Mouse (Mus musculus) intestine, embryonic 15.5 days (tissue): Measurements from ENCODE around the gene Rabgef1. TPM values are rescaled to one million over a fixed set of nuclear protein-coding genes. Genes with fewer than 3 reads are reported as not detected.
A peak's percentile ranks its signal among the peaks of the same experiment; 100 is the strongest.
"Not testable (repeated sequence)": the region's sequence is repeated elsewhere in the genome, so short reads cannot be mapped to it uniquely, and the experiment has no call there.

Experiments used
- ATAC-seq: fragments of 200-750 bp; cut with Nextera tagmentation; 2 replicates; pipeline ENCODE4 v1.8.0; 2017; ENCODE audit warnings: moderate TSS enrichment, moderate library complexity
- H3K27ac ChIP-seq: fragments of 300-500 bp; sonication (generic); 2 replicates; pipeline ENCODE4 v1.5.1; 2015; ENCODE audit warnings: mild to moderate bottlenecking, inconsistent platforms
- H3K27me3 ChIP-seq: fragments of 300-500 bp; sonication (generic); replicated peaks from 2 replicates; pipeline ENCODE4 v1.6.1; 2015; ENCODE audit warnings: inconsistent platforms
- H3K36me3 ChIP-seq: fragments of 300-500 bp; sonication (generic); 2 replicates; pipeline ENCODE4 v1.6.1; 2015; ENCODE audit warnings: inconsistent platforms
- H3K4me1 ChIP-seq: fragments of 300-500 bp; sonication (generic); replicated peaks from 2 replicates; pipeline ENCODE4 v1.6.1; 2015; ENCODE audit warnings: inconsistent platforms
- H3K4me2 ChIP-seq: fragments of 300-500 bp; sonication (generic); replicated peaks from 2 replicates; pipeline ENCODE4 v1.6.1; 2015; ENCODE audit warnings: mild to moderate bottlenecking, inconsistent platforms
- H3K4me3 ChIP-seq: fragments of 300-500 bp; sonication (generic); replicated peaks from 2 replicates; pipeline ENCODE4 v1.5.1; 2015; ENCODE audit warnings: inconsistent platforms
- H3K9ac ChIP-seq: fragments of 300-500 bp; sonication (generic); 2 replicates; pipeline ENCODE4 v1.6.1; 2015; ENCODE audit warnings: inconsistent platforms
- H3K9me3 ChIP-seq: fragments of 300-500 bp; sonication (generic); 2 replicates; pipeline ENCODE4 v1.6.1; 2016; ENCODE audit warnings: inconsistent platforms
- WGBS: fragments of 180-500 bp; shearing (Covaris S2); methylation state at CpG from one replicate; pipeline ENCODE4 v1.1.7; 2015; 5-methylcytosine and 5-hydroxymethylcytosine counted together
- polyA plus RNA-seq: library from polyadenylated mRNA; unstranded; fragments of >200 nt; fragmentation: Nextera tagmentation; extraction: Ambion mirVana; gene quantifications from 2 replicates; pipeline ENCODE4 v1.2.1, GENCODE M21; 2015

The Rabgef1 gene
- polyA plus RNA-seq, 1 experiment from 2014 or later = 26.8 TPM

DNA sequence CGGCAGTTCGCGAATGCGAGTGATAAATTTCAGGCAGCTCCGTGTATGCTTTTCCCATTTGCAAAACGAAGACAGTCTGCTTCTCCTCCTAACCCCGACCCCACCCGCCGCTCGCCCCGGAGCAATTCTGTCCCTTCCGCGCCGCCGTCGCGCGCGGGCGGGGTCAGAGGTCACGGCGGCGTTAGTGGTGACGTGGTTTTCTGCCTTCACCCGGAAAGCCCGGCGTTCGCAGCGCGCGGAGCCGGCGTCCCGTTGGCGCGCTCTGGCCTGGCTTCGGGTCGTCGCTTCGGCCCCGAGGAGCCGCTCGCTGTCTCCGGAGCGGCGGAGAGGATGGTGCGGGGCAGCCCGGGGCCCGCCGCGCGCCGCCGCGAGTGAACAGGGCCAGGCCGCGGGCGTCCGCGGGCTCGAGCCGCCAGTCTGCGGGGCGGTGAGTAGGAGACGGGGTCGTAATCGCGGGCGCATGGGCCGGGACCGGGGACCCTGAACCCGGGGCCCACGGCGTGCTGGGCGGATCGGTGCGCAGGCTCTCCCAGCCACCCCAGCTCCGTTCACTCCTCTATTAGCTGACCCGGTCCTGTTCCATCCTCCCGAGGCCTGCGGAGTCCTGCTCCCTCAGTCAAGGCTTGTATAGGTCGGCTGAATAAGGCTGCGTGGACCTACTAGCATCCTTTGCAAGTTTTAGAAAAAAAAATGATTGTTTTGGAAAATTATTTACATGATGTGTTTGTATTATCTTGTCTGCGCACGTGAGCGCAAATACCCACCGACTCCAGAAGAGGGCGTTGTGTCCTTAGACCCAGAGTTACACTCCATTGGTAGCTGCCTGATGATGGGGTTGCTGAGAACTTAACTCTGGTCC, 50.8 kb downstream of the Rabgef1 start:
- peak overlapping the region; percentile 70 for H3K4me2 ChIP-seq

DNA sequence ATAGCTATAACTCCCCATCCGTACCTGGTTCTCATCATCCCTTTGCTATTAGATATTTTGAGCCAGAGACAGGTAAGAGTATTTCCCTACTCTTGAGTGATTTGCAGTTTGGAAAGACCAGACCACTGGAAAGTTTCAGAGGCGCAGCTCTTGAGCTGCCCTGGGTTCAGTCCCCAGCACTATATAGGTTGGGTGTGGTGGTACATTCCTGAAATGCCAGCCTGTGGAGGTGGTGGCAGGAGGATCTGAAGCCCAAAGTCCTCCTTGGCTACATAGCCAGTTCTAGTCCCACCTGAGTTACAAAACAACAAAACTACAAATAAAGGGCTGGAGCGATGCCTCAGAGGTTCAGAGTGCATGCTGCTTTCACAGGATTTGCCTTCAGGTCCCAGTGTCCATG, 55.2 kb downstream of the Rabgef1 start:
- H3K9ac ChIP-seq = no peak overlapping the region
- WGBS = 83% methylated on average over 3 of the region's 3 CpGs
- H3K4me1 ChIP-seq = peaks cover 17% of the 10 kb centered on the region
- H3K4me2 ChIP-seq = no peak overlapping the region
- ATAC-seq = no peak
- H3K36me3 ChIP-seq = peaks cover 10% of the 10 kb centered on the region
- no peaks in the 10 kb centered on the region for H3K9me3 ChIP-seq
- no peaks in the 10 kb centered on the region for H3K27me3 ChIP-seq
- H3K4me3 ChIP-seq = no peak overlapping the region
- no peak overlapping the region for H3K27ac ChIP-seq

More for the DNA sequence above, 50.8 kb downstream of the Rabgef1 start:
- Histone ChIP-seq H3K36me3 (no peaks in the 10 kb centered on the region), H3K4me1 (peaks cover 15% of the 10 kb centered on the region), H3K4me3 (peak overlapping the region; percentile 100), H3K27ac (peak overlapping the region; percentile 81), H3K9me3 (no peaks in the 10 kb centered on the region), H3K9ac (peak overlapping the region; percentile 94), H3K27me3 (no peaks in the 10 kb centered on the region)
- ATAC-seq = peak; percentile 88
- WGBS = under 1% methylated on average over 77 of the region's 88 CpGs

DNA sequence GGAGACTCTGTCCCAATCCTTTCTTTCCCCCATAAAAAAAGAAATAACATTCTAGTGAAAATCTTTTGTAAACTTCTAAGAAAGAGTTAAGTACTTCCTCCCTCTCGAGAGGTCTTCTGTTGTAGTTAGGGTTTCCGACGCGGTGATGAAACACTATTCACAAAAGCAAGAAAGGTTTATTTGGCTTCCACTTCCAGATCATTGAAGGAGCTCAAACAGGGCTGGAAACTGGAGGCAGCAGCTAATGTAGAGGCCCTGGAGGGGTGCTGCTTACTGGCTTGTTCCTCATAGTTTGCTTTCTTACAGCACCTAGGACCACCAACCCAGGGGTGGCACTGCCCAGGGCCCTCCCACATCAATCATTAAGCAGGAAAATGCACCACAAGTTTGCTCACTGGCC, 56.5 kb downstream of the Rabgef1 start:
- WGBS = 50% methylated on average over 4 of the region's 4 CpGs

DNA sequence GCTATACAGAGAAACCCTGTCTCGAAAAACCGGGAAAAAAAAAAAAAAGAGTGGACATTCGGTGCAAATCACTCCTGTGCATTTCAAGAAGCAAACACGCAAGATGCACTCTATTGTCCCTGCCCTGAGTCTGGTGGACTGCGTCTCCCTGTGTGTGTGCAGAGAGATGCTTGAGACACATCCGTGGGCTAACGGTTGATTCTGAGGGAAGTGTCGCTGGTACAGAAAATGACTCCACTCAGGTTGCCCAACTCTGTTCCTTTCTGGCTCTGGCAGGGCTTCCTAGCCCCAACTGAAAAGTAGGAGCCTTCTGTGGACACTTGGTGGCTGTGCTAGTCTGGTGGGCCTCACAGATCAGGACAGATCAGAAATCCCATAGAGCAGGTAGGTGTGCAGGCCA, 64.7 kb downstream of the Rabgef1 start:
- Histone ChIP-seq H3K36me3 (peaks cover 81% of the 10 kb centered on the region), H3K9ac (no peak overlapping the region), H3K4me1 (no peaks in the 10 kb centered on the region), H3K27me3 (no peaks in the 10 kb centered on the region), H3K4me2 (no peak overlapping the region), H3K27ac (no peak overlapping the region), H3K4me3 (no peak overlapping the region), H3K9me3 (no peaks in the 10 kb centered on the region)
- ATAC-seq = no peak
- WGBS = 92% methylated on average over 8 of the region's 8 CpGs

More for the DNA sequence above, 56.5 kb downstream of the Rabgef1 start:
- no peaks in the 10 kb centered on the region for H3K27me3 ChIP-seq
- ATAC-seq = no peak
- peaks cover 22% of the 10 kb centered on the region for H3K36me3 ChIP-seq
- no peak overlapping the region for H3K27ac ChIP-seq
- H3K9ac ChIP-seq = no peak overlapping the region
- no peak overlapping the region for H3K4me2 ChIP-seq
- no peak overlapping the region for H3K4me3 ChIP-seq
- H3K4me1 ChIP-seq = peaks cover 16% of the 10 kb centered on the region
- H3K9me3 ChIP-seq = no peaks in the 10 kb centered on the region

DNA sequence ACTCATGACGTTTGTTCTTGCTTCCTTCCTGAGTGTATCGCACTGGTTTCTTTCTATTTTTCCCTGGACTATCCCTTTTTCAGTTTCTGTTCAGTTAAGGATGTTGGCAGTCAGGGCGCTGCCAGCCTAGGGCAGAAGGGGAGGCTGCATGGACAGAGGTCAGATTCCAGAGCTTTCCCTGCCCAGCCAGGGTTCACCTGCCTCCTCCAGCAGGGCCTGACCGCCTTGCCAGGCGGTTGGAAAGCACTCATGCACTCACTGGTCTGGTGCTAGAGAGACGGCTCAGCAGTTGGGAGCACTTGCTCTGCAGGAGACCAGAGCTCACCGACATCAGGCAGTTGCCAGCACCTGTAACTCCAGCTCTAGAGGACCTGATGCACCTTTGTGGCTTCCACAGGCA, 67.6 kb downstream of the Rabgef1 start:
- Histone ChIP-seq H3K9ac (no peak overlapping the region), H3K4me2 (no peak overlapping the region), H3K4me1 (no peaks in the 10 kb centered on the region), H3K9me3 (no peaks in the 10 kb centered on the region), H3K4me3 (no peak overlapping the region), H3K36me3 (peaks cover 65% of the 10 kb centered on the region), H3K27ac (no peak overlapping the region), H3K27me3 (no peaks in the 10 kb centered on the region)
- no peak for ATAC-seq
- WGBS = 92% methylated on average over 7 of the region's 7 CpGs

DNA sequence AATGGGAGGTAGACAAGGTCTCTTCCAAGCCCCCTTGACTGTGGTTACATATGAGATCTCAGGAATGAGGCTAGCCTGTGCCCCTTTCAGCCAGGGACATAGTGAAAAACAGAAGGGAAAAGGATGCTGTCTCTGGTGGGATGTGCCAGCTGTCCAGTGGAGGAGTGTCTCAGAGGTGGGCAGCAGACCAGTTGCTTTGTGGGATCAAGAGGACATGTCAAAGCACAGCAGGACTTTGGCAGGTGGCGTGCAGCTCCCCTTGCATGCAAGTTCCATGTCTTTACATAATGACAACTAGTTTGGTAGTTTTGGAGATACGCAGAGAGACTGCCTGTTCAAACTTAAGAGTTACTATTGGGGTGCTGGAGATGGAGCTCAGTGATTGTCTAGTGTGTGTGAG, 68.3 kb downstream of the Rabgef1 start:
- Histone ChIP-seq H3K36me3 (peaks cover 65% of the 10 kb centered on the region), H3K4me1 (no peaks in the 10 kb centered on the region), H3K9ac (no peak overlapping the region), H3K27me3 (no peaks in the 10 kb centered on the region), H3K4me3 (no peak overlapping the region), H3K9me3 (no peaks in the 10 kb centered on the region), H3K4me2 (no peak overlapping the region), H3K27ac (no peak overlapping the region)
- WGBS = 93% methylated on average over 2 of the region's 2 CpGs
- no peak for ATAC-seq

DNA sequence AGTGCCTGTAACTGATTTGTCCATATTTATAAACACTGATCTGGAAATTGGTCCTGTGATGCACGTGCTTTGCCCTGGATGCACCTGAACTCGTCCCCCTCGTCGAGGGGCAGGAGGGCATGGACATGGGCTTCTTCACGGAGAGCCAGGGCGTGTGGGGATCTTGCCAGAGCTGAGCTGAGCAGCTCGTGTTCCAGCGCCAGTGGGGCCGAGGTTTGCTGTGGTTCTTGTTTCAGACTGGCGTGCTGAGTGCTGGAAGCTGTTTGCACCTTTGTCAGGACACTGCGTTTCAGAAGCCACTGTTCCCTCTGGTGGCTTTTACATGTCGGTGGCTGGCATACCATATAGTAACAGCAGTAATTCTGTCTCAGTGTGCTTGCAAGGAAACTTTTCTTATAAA, 69.8 kb downstream of the Rabgef1 start:
- H3K9me3 ChIP-seq = no peaks in the 10 kb centered on the region
- no peak overlapping the region for H3K4me2 ChIP-seq
- H3K27me3 ChIP-seq = no peaks in the 10 kb centered on the region
- no peaks in the 10 kb centered on the region for H3K4me1 ChIP-seq
- no peak overlapping the region for H3K4me3 ChIP-seq
- H3K27ac ChIP-seq = no peak overlapping the region
- H3K36me3 ChIP-seq = peaks cover 59% of the 10 kb centered on the region
- no peak for ATAC-seq
- 89% methylated on average over 12 of the region's 12 CpGs for WGBS
- H3K9ac ChIP-seq = no peak overlapping the region

DNA sequence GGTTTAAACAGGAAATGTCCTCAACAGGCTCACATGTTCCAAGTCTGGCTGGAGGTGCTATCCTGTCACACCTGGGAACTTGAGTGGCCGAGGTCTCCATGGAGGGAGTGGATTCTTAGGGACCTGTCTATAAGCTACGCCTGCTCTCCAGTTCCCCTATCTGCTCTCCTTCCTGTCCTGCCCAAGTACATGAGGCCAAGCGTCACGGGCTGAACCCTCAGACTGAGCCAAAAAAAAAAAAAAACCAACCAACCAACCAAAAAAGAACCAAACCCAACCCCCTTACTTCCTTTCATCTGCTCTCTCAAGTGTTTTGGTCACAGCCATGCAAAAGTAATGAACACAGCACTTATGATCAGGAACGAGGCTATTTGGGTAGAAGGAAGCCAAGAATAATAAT, 76.2 kb downstream of the Rabgef1 start:
- Histone ChIP-seq H3K27me3 (no peaks in the 10 kb centered on the region), H3K4me1 (no peaks in the 10 kb centered on the region), H3K9ac (no peak overlapping the region), H3K36me3 (peaks cover 42% of the 10 kb centered on the region), H3K4me2 (no peak overlapping the region), H3K27ac (no peak overlapping the region), H3K9me3 (no peaks in the 10 kb centered on the region), H3K4me3 (no peak overlapping the region)
- no peak for ATAC-seq
- 77% methylated on average over 5 of the region's 5 CpGs for WGBS

DNA sequence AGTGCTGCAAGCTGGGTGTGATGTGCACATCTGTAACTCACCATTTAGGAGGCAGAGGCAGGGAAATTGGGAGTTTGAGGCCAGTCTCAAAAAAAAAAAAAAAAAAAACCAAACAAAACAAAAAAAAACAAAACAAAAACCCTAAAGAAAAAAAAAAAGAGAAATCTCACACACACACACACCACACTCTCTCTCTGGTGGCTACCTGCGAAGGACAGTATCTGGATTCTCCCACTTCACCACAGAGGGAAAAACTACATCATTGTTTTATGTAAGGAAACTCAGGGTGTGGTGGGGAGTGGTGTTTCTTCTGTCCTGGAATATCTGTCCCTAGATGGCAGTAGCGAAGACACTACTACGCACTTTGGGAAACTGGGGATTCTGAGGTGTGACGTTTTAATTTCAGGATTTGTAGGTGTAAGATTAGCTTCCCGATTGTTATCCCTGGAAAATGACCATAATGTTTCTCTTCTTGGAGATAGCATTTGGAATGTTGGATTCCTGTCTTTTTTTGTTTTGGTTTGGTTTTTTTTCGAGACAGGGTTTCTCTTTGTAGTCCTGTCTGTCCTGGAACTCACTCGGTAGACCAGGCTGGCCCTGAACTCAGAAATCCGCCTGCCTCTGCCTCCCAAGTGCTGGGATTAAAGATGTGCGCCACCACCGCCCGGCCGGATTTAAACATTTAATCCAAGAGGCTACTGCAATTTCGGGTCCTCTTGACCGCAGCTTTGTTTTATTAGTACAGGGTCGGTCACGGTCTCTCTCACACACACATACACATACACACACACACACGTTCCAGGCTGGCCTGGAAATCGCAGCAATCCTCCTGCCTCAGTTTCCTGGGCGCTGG, 82.8 kb downstream of the Rabgef1 start:
- Histone ChIP-seq H3K9me3 (no peaks in the 10 kb centered on the region), H3K4me3 (peak overlapping the region; percentile 69)

DNA sequence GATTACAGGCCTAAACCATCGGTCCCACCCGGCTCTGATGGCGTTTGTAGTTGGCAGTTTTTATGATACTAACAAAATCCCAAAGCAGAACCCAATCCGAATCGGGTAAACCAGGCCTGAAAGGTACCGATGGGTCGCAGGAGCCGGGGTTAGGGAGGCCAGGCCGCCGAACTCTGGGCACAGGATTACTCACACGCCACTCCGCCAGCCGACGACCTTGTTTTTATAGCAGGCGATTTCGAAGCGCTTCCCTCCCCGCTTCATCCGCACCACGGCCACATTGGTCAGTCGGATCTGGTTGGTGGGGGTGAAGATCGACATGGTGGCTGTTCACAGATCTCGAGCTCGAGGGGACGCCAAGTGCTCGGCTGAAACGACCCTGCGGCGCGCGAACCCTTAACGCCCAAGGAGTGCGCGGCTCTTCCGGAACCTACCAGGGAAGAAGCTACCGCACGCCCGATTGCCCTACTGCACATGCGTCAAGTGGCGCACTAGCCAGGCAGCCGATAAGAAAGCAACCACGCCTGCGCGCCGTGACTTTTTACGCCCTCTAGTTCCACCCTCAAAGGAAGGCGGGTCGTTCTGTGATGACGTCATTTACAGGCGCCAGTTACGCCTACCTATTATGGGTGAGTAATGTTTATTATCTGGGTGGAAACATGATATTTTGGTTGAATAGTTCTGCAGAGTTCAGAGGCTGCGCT, 83.6 kb downstream of the Rabgef1 start, which contains the start of the genes Sbds and Tyw1:
Sbds (minus strand) TSS at position 514 of the 704 bp plus-strand sequence.
Tyw1 (plus strand) TSS at position 603 of the 704 bp plus-strand sequence.
- Histone ChIP-seq H3K4me3 (peak within 1 kb of the TSS; percentile 69), H3K9ac (peak within 1 kb of the TSS; percentile 80), H3K27ac (peak within 1 kb of the TSS; percentile 84), H3K9me3 (no peaks in the 10 kb centered on the region), H3K27me3 (no peaks in the 10 kb centered on the region), H3K4me1 (peaks cover 4% of the 10 kb centered on the region; the same call in 1 of the 2 replicates), H3K4me2 (peak within 1 kb of the TSS; percentile 84), H3K36me3 (peaks cover under 1% of the 10 kb centered on the region; the same call in 1 of the 2 replicates)
- under 1% methylated on average over 52 of the region's 52 CpGs for WGBS
- ATAC-seq = peak; percentile 91

More for the DNA sequence above, 82.8 kb downstream of the Rabgef1 start:
- 10% methylated on average over 19 of the region's 19 CpGs for WGBS
- Histone ChIP-seq H3K4me1 (peaks cover 4% of the 10 kb centered on the region; the same call in 1 of the 2 replicates), H3K4me2 (peak overlapping the region; percentile 84), H3K9ac (peak overlapping the region; percentile 80), H3K36me3 (peaks cover 3% of the 10 kb centered on the region; the same call in 1 of the 2 replicates), H3K27ac (peak overlapping the region; percentile 84), H3K27me3 (no peaks in the 10 kb centered on the region)
- peak; percentile 1; the same call in 1 of the 2 replicates for ATAC-seq

DNA sequence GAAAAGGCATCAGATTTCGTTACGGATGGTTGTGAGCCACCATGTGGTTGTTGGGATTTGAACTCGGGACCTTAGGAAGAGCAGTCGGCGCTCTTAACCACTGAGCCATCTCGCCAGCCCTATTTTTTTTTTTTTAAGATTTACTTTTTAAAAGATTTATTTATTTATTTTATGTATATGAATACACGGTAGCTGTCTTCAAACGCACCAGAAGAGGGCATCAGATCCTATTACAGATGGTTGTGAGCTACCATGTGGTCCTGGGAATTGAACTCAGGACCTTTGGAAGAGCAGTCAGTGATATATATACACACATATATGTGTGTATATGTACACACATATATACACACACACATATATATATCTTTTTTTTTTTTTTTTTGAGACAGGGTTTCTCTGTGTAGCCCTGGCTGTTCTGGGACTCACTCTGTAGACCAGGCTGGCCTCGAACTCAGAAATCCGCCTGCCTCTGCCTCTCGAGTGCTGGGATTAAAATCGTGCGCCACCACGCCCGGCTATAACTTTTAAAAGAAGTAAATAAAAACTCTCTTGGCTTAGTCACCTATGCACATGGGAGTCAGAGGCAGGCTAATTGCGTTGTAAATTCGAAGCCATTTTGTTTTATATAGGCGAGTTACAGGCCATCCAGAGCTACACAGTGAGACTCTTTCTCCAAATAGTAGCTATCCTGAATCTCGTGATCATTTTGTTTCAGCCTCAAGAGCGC, 84.4 kb downstream of the Rabgef1 start:
- Histone ChIP-seq H3K4me3 (peak overlapping the region; percentile 69), H3K4me2 (peak overlapping the region; percentile 84), H3K9ac (peak overlapping the region; percentile 42; the same call in 1 of the 2 replicates), H3K27ac (peak overlapping the region; percentile 81)
- peak; percentile 3; the same call in 1 of the 2 replicates for ATAC-seq
- H3K36me3 ChIP-seq, H3K9me3 ChIP-seq, H3K27me3 ChIP-seq, H3K4me1 ChIP-seq: not testable (repeated sequence)
- 27% methylated on average over 20 of the region's 20 CpGs for WGBS
